Mouse (Mus musculus) embryonic facial prominence, embryonic 14.5 days (tissue): ENCODE data around the gene Loxl4. TPM values are rescaled to one million over a fixed set of nuclear protein-coding genes. Genes with fewer than 3 reads are reported as not detected.

ENCODE experiments used
- ATAC-seq: fragments of 200-750 bp; cut with Nextera tagmentation; 2 replicates; pipeline ENCODE4 v1.8.0; 2017; ENCODE audit warnings: low read depth, moderate number of reproducible peaks, moderate TSS enrichment
- DNase-seq: peaks from one replicate; pipeline ENCODE4 v3.0.0-alpha.2; 2015; ENCODE audit warnings: low spot score
- H3K27ac ChIP-seq: fragments of 300-500 bp; sonication (generic); replicated peaks from 2 replicates; pipeline ENCODE4 v1.5.1; 2014; ENCODE audit warnings: low read depth, mild to moderate bottlenecking, low read length, moderate library complexity
- H3K27me3 ChIP-seq: fragments of 300-500 bp; sonication (generic); replicated peaks from 2 replicates; pipeline ENCODE4 v1.6.1; 2014; ENCODE audit warnings: low read length; ENCODE audit not compliant: control insufficient read depth, insufficient read depth
- H3K36me3 ChIP-seq: fragments of 300-500 bp; sonication (generic); 2 replicates; pipeline ENCODE4 v1.6.1; 2014; ENCODE audit warnings: low read length, mixed read lengths; ENCODE audit not compliant: control insufficient read depth, insufficient read depth
- H3K4me1 ChIP-seq: fragments of 300-500 bp; sonication (generic); 2 replicates; pipeline ENCODE4 v1.6.1; 2014; ENCODE audit warnings: antibody characterized with exemption, low read length; ENCODE audit not compliant: control insufficient read depth, insufficient read depth
- H3K4me2 ChIP-seq: fragments of 300-500 bp; sonication (generic); 2 replicates; pipeline ENCODE4 v1.6.1; 2014; ENCODE audit warnings: low read depth, mild to moderate bottlenecking, low read length, moderate library complexity, mixed read lengths
- H3K4me3 ChIP-seq: fragments of 300-500 bp; sonication (generic); 2 replicates; pipeline ENCODE4 v1.5.1; 2014; ENCODE audit warnings: low read depth, mild to moderate bottlenecking, low read length
- H3K9ac ChIP-seq: fragments of 300-500 bp; sonication (generic); 2 replicates; pipeline ENCODE4 v1.6.1; 2014; ENCODE audit warnings: low read depth, mild to moderate bottlenecking, low read length, moderate library complexity, mixed read lengths
- H3K9me3 ChIP-seq: fragments of 300-500 bp; sonication (generic); 2 replicates; pipeline ENCODE4 v1.6.1; 2016; ENCODE audit warnings: low read length; ENCODE audit not compliant: control insufficient read depth
- WGBS: fragments of 180-500 bp; shearing (Covaris S2); extraction: QIAGEN DNeasy Blood & Tissue Kit; methylation state at CpG from one replicate; pipeline ENCODE4 v1.1.7; 2014; 5-methylcytosine and 5-hydroxymethylcytosine counted together
- polyA plus RNA-seq: library from polyadenylated mRNA; unstranded; fragments of >200 nt; fragmentation: Nextera tagmentation; extraction: Ambion mirVana; gene quantifications from 2 replicates; pipeline ENCODE4 v1.2.1, GENCODE M21; 2014

Gene Loxl4
- polyA plus RNA-seq, 1 experiment from 2014 or later = 4.1 TPM

DNA sequence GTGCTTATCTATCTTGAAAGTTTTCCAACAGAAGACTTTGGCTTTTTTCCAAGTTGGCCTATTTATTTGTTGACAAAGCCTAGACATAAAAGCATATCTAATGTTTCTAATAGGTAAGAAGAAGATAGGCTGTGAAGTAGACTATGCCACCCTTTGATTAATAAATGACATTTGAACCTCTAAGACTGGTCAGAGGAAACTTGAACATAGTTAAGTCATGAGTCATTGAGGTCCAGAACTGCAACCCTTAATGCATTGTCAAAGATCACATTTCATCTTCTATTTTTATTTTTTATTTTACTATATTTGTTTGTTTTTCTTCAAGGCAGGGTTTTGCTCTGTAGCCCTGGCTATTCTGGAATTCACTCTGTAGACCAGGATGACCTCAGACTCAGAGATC is 45.6 kb downstream of the Loxl4 start:
- Histone ChIP-seq H3K4me1 (no peaks in the 10 kb centered on the region), H3K4me3 (no peak overlapping the region), H3K4me2 (no peak overlapping the region), H3K9ac (no peak overlapping the region), H3K36me3 (peaks cover 13% of the 10 kb centered on the region), H3K9me3 (no peaks in the 10 kb centered on the region), H3K27ac (no peak overlapping the region), H3K27me3 (no peaks in the 10 kb centered on the region)
- ATAC-seq (no peak), DNase-seq (no peak)

DNA sequence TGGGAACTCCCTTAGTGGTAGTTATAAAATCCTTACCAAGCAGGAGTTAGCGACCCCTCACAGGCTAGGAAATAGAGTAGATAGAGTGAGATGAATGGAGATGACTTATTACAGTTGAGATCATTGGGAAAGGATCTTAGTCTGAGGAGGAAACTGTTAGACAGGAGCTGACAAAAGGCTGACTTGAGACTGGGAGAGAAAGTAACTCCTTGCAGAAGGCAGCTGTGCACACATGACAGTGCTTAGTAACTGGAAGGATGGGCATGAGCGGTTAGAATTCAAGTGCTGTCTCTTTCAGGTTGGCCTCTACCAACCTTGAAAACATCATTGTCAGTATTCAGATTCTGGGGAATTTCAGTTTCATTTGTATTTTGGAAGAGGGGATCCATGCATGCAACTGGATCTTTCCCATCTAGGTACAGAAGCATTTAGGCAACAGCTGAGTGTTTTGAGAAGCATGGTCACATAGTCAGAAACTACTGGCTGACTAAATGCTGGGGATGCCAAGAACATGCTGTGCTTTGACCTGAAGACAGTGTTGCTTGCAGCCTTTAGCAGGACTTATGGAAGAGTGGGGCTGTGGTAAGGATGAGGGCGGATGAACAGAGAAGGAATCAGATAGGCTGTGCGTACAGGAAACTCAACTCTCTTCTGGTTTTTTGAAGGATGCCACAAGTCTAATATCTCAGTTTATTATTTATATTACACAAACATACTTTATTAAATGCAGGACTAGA is 46.2 kb downstream of the Loxl4 start:
- Histone ChIP-seq H3K36me3 (peaks cover 13% of the 10 kb centered on the region), H3K9ac (no peak overlapping the region), H3K9me3 (no peaks in the 10 kb centered on the region), H3K4me3 (no peak overlapping the region), H3K27ac (no peak overlapping the region), H3K27me3 (no peaks in the 10 kb centered on the region), H3K4me1 (no peaks in the 10 kb centered on the region), H3K4me2 (no peak overlapping the region)
- no peak for DNase-seq
- 92% methylated on average over 4 of the region's 4 CpGs for WGBS
- ATAC-seq = no peak

DNA sequence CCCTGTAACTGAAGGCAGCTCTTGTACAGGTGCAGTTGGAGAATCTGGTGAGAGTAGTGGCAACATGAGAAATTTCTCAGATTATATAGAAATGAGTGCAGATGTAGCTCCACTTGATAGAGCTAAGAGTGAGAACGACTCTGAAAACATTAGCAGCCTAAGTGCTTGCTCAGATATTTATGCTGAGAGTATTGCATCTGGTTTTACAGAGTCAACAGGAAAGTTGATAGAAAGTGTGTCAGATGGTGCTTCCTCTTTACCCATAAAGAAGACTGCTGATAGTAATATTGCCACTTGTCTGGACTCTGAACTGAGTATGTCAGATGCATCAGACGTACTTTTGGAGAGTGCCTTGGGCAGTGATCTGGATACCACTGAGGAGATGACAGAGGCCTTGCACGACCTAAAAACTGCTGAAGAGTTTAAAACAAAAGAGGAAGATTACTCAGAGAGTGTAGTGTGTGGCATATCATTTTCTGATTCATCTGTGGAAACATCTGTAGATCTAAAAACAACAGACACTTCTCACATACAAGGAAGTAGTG is 48.8 kb downstream of the Loxl4 start:
- Histone ChIP-seq H3K9me3 (no peaks in the 10 kb centered on the region), H3K27ac (no peak overlapping the region), H3K4me1 (no peaks in the 10 kb centered on the region), H3K9ac (no peak overlapping the region), H3K27me3 (no peaks in the 10 kb centered on the region), H3K36me3 (peaks cover 13% of the 10 kb centered on the region), H3K4me3 (no peak overlapping the region), H3K4me2 (no peak overlapping the region)
- WGBS = 86% methylated on average over 3 of the region's 3 CpGs
- DNase-seq = no peak
- ATAC-seq = no peak

DNA sequence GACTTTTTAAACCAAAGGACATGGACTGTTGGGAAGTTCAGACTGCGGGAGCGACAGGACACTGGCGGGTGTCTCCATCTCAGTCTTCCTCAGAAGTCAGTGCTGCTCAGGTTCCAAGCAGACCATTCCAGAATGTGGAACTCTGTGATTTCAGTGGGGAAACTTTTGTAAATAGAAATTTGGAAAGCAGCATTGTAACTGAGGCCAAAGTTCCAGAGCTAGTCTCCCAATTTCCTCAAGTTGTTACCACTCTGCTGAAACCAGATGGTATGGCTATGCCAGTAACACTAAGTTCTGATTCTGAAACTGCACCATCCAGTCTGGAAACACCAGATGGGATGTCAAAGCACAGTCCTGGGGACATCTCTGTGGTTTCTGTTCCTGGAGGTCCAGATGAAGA is 49.6 kb downstream of the Loxl4 start:
- no peak for DNase-seq
- Histone ChIP-seq H3K4me3 (no peak overlapping the region), H3K4me2 (no peak overlapping the region), H3K27ac (no peak overlapping the region), H3K9ac (no peak overlapping the region), H3K4me1 (no peaks in the 10 kb centered on the region), H3K27me3 (no peaks in the 10 kb centered on the region), H3K9me3 (no peaks in the 10 kb centered on the region), H3K36me3 (peaks cover 13% of the 10 kb centered on the region)
- 92% methylated on average over 3 of the region's 3 CpGs for WGBS
- ATAC-seq = no peak

DNA sequence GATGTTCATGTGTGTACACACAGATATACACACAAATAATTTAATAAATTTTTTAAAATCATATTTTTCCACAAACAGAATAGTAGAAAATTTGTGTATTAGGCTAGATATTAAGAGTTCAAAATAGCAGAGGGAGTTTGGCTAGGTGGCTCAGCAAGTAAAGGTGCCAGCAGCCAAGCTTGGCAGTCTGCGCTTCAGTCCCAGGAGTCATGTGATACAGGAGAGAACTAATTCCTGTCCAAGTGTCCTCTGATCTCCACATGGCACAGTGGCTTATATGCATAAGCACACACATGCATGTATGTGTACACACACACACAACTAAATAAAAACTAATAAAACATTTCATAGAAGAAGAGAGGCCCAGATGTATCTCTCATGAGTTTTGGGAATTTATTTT is 50.6 kb downstream of the Loxl4 start:
- Histone ChIP-seq H3K27me3 (no peaks in the 10 kb centered on the region), H3K4me3 (no peak overlapping the region), H3K9ac (no peak overlapping the region), H3K36me3 (peaks cover 13% of the 10 kb centered on the region), H3K4me2 (no peak overlapping the region), H3K27ac (no peak overlapping the region), H3K4me1 (no peaks in the 10 kb centered on the region), H3K9me3 (no peaks in the 10 kb centered on the region)
- DNase-seq (no peak), ATAC-seq (no peak)
- 94% methylated on average over 1 of the region's 1 CpGs for WGBS

DNA sequence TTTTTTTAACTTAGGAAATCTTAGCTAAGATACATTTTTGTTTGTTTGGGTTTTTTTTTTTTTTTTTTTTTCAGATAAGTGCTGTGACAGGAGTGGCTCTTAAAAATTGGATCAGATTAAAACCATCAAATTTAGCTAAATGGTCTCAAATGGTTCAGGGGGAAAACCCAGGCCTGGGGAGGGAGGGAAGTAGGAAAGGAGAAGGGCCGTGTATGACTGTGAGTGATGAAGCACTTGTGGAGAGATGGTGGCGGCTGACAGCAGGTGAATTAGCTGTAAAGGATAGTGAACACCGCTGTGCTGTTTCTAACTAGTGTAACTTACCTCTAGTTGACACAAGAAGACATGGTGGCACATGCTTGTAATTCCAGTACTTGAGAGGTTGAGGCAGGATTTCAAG is 53.9 kb downstream of the Loxl4 start:
- H3K9me3 ChIP-seq = no peaks in the 10 kb centered on the region
- H3K9ac ChIP-seq = no peak overlapping the region
- ATAC-seq (no peak), DNase-seq (no peak)
- no peak overlapping the region for H3K27ac ChIP-seq
- no peaks in the 10 kb centered on the region for H3K4me1 ChIP-seq
- H3K4me2 ChIP-seq = no peak overlapping the region
- no peak overlapping the region for H3K4me3 ChIP-seq
- H3K36me3 ChIP-seq = peaks cover 13% of the 10 kb centered on the region
- H3K27me3 ChIP-seq = no peaks in the 10 kb centered on the region
- WGBS = 80% methylated on average over 3 of the region's 3 CpGs

Other genes with a start within 250 kb of the Loxl4 start
- 7.6 and 8.6 TPM in 2 replicates for gene Crtac1, start 181.0 kb downstream of the Loxl4 start, polyA plus RNA-seq
- gene R3hcc1l, start 94.1 kb downstream of the Loxl4 start, polyA plus RNA-seq = 19.5 and 23.0 TPM in 2 replicates
- gene Pyroxd2, start 140.0 kb upstream of the Loxl4 start, polyA plus RNA-seq = 3.5 and 4.4 TPM in 2 replicates
- 10.7 and 14.5 TPM in 2 replicates for gene Hps1, start 167.2 kb upstream of the Loxl4 start, polyA plus RNA-seq